Mouse (Mus musculus): Measurements from ENCODE around the gene Casc3. TPM values are rescaled to one million over a fixed set of nuclear protein-coding genes. Genes with fewer than 3 reads are reported as not detected.

Casc3 gene
- total RNA-seq, 2 experiments from 2014 or later, result 17.4 to 21.9 TPM

- intact Hi-C loops (cut with DNase I), result loop anchor here (1.0 kb wide), 1 partner anchor 8 kb away; no protein-coding TSS in a partner anchor
- TF ChIP-seq CTCF (IDR thresholded peaks at IDR 0.05), result no peak
- peak overlapping the region; percentile 87 for H3K4me3 ChIP-seq
- peak overlapping the region; percentile 100 for H3K27ac ChIP-seq
- DNase-seq, result peak; percentile 100
These were observed 29.2 kb upstream of the Casc3 start for GRCm38 (mm10) chr11:98775348-98776051.

GRCm38 (mm10) chr11:98776052-98776764 lies 28.5 kb upstream of the Casc3 start:
- DNase-seq, result peak; percentile 29
- intact Hi-C loops (cut with DNase I), result no loop called here
- Histone ChIP-seq H3K27ac (peak overlapping the region; percentile 100), H3K4me3 (peak overlapping the region; percentile 87)
- TF ChIP-seq CTCF (IDR thresholded peaks at IDR 0.05), result no peak

DNA sequence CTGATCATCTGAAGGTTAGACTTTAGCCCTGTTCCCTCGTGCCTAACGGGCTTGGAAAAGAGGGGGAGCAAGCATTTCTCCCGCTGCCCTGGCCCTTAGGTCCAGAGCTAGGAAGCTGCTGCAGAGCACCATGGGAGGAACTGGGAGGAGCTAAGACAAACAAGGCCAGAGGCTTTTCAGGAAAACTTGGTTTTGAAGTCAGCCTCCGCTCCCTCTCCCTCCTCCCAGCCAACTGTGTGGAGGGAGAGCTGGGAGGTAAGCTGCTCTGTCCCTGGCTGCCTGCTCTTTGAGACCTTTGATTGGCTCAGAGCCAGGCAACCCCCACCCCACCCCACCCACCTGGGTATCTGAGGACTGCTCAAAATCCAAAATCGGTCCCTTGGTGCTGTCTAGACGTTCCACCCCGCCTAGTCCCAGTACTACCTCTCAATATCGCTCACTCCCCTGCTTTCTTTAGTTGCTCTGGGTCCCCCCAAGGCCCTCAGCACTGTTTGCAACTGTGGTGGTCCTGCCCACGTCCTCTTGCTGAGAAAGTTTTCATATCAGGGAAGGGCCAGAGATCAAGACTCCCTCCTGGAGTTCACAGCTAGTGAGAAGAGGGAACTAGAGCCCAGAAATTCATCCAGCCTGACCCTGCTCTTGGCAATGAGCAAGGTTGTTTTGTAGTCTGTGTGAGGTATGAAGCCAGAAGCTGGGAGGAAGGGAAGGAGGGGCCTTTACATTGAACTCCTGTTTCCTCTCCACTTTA lies 27.7 kb upstream of the Casc3 start:
- peak overlapping the region; percentile 100 for H3K27ac ChIP-seq
- intact Hi-C loops (cut with DNase I), result no loop called here
- peak; percentile 75 for DNase-seq
- TF ChIP-seq CTCF (IDR thresholded peaks at IDR 0.05), result no peak
- H3K4me3 ChIP-seq, result peak overlapping the region; percentile 87

- DNase-seq, result peak; percentile 21
- Histone ChIP-seq H3K27ac (peak overlapping the region; percentile 100), H3K4me3 (no peak overlapping the region; the same call in 1 of the 2 replicates)
- intact Hi-C loops (cut with DNase I), result no loop called here
- TF ChIP-seq CTCF (IDR thresholded peaks at IDR 0.05), result no peak
These were observed 26.8 kb upstream of the Casc3 start for GRCm38 (mm10) chr11:98777888-98778287.

DNA sequence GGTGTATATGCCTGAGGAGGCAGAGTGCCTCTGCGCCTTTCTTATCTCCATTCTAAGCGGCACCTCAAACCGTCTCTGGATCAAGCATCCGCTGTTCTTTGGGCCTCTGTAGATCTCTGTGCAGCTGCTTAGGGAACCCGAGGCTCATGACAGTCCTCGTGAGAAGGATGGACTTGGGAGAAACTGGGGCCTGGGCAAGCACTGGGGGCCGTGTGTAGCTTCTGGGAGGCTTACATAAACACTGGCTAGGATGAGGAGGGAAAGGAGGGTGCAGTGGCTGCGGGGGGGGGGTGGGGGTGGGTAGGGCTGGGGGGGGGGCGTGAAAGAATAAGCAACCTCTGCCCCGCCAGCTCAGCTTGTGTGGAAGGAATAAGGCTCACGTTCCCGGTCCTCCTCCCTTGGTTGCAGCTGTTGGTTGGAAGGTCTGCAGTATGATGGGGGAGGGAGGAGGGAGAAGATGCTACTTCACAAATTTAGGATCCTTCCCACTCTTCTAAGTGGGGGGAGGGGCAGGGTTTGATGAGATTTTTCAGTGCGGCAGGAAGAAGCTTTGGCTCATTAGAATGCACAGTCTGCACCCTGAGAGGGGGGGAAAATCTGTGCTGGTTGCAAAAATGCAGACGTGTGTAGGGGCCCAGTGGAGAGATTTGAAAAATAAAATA lies 22.7 kb upstream of the Casc3 start:
- H3K4me3 ChIP-seq, result peak overlapping the region; percentile 72
- H3K27ac ChIP-seq, result peak overlapping the region; percentile 100
- peak; percentile 79 for DNase-seq
- TF ChIP-seq CTCF (IDR thresholded peaks at IDR 0.05), result no peak
- intact Hi-C loops (cut with DNase I), result no loop called here

DNA sequence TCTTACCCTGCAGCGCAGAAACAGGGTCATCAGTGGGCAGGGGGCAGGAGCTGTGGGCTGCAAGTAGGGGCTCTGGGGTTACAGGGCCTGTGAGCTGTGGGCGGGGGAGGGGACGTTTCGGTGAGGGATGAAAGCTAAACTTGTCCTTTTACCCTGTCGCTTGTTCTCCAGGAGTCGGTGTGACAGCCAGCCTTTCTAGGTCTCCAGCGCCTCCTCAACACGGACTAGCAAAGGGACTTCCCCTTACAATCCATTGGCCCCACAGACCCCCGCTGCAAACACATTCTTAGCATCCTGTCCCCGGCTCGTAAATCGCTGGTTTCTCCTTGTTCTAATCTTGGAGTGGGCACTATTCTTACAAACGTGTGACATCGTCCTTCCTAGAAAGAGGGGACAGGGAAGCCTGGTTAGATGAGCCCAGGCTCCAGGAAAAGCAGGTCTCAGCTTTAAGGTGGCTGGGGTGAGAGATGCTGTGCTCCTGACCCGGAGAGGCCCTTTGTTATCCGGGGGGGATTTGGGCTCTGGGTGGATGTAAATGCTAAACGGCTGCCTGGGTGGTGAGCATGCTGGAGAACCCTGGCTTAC lies 22.0 kb upstream of the Casc3 start:
- H3K27ac ChIP-seq, result peak overlapping the region; percentile 100
- DNase-seq, result peak; percentile 67
- intact Hi-C loops (cut with DNase I), result loop anchor here (1.0 kb wide), 1 partner anchor 7 kb away; the partner anchor contains the start of gene Nr1d1
- peak overlapping the region; percentile 72 for H3K4me3 ChIP-seq
- TF ChIP-seq CTCF (IDR thresholded peaks at IDR 0.05), result no peak

DNA sequence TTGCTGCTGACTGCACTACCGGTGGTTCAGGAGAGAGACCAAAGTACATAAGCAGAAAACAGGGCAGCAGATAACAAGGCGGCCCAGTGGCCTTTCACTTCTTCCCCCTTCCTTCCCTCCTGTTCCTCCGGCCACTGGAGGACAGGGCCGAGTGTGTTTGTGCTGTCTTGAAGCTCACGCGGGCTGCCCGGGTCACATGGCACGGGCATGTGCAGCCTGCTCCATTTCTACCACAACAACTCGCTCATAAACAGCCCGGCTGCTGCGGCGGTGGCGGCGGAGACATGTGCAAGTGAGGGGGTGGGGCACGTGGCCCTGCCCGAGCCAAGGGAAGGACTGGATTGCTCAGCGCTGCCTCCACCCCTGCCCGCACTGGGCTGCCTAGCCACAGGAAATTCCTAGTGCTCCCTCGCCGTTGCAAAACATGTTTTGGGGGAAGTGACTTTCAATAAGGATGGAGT lies 21.4 kb upstream of the Casc3 start:
- intact Hi-C loops (cut with DNase I), result loop anchor here (1.0 kb wide), 1 partner anchor 8 kb away; the partner anchor contains the start of gene Nr1d1
- TF ChIP-seq CTCF (IDR thresholded peaks at IDR 0.05), result peak; percentile 30
- peak; percentile 99 for DNase-seq
- Histone ChIP-seq H3K27ac (peak overlapping the region; percentile 100), H3K4me3 (peak overlapping the region; percentile 72)

GRCm38 (mm10) chr11:98784139-98784538 lies 20.6 kb upstream of the Casc3 start:
- intact Hi-C loops (cut with DNase I), result no loop called here
- peak overlapping the region; percentile 72 for H3K4me3 ChIP-seq
- peak; percentile 25 for DNase-seq
- H3K27ac ChIP-seq, result peak overlapping the region; percentile 100
- TF ChIP-seq CTCF (IDR thresholded peaks at IDR 0.05), result no peak

- TF ChIP-seq CTCF (IDR thresholded peaks at IDR 0.05), result no peak
- DNase-seq, result peak; percentile 90
- Histone ChIP-seq H3K4me3 (peak overlapping the region; percentile 72), H3K27ac (peak overlapping the region; percentile 100)
- intact Hi-C loops (cut with DNase I), result no loop called here
These were observed 19.5 kb upstream of the Casc3 start for GRCm38 (mm10) chr11:98785214-98785613.

- H3K27ac ChIP-seq, result peak overlapping the region; percentile 100
- intact Hi-C loops (cut with DNase I), result loop anchor here (1.0 to 2.0 kb wide), 3 partner anchors 13 to 67 kb away; no protein-coding TSS in a partner anchor
- peak; percentile 89 for DNase-seq
- TF ChIP-seq CTCF (IDR thresholded peaks at IDR 0.05), result peak; percentile 74
- peak overlapping the region; percentile 72 for H3K4me3 ChIP-seq
These were observed 18.9 kb upstream of the Casc3 start for GRCm38 (mm10) chr11:98785772-98786281.

Data from gastrocnemius, adult 2 months (tissue).